Mouse (Mus musculus) intestine, postnatal 0 days (tissue): ENCODE results near the gene Aspa. TPM values are rescaled to one million over a fixed set of nuclear protein-coding genes. Genes with fewer than 3 reads are reported as not detected.

Experiments used
- ATAC-seq: fragments of 200-750 bp; cut with Nextera tagmentation; 2 replicates; pipeline ENCODE4 v1.8.0; 2017; ENCODE audit warnings: mild to moderate bottlenecking, moderate TSS enrichment, moderate library complexity
- H3K27ac ChIP-seq: fragments of 300-500 bp; sonication (generic); 2 replicates; pipeline ENCODE4 v1.5.1; 2014; ENCODE audit warnings: mild to moderate bottlenecking, low read depth, low read length, moderate library complexity
- H3K27me3 ChIP-seq: fragments of 300-500 bp; sonication (generic); replicated peaks from 2 replicates; pipeline ENCODE4 v1.6.1; 2014; ENCODE audit warnings: low read length, mixed read lengths; ENCODE audit not compliant: control insufficient read depth, insufficient read depth
- H3K36me3 ChIP-seq: fragments of 300-500 bp; sonication (generic); 2 replicates; pipeline ENCODE4 v1.6.1; 2014; ENCODE audit warnings: mild to moderate bottlenecking, moderate library complexity; ENCODE audit not compliant: control insufficient read depth, insufficient read depth
- H3K4me1 ChIP-seq: fragments of 300-500 bp; sonication (generic); replicated peaks from 2 replicates; pipeline ENCODE4 v1.6.1; 2014; ENCODE audit warnings: antibody characterized with exemption, low read length, mixed read lengths; ENCODE audit not compliant: control insufficient read depth, insufficient read depth
- H3K4me2 ChIP-seq: fragments of 300-500 bp; sonication (generic); replicated peaks from 2 replicates; pipeline ENCODE4 v1.6.1; 2014; ENCODE audit warnings: low read depth, mild to moderate bottlenecking, moderate library complexity
- H3K4me3 ChIP-seq: fragments of 300-500 bp; sonication (generic); 2 replicates; pipeline ENCODE4 v1.5.1; 2014; ENCODE audit warnings: low read depth, low read length
- H3K9ac ChIP-seq: fragments of 300-500 bp; sonication (generic); 2 replicates; pipeline ENCODE4 v1.6.1; 2014; ENCODE audit warnings: mild to moderate bottlenecking, low read depth, low read length
- H3K9me3 ChIP-seq: fragments of 300-500 bp; sonication (generic); 2 replicates; pipeline ENCODE4 v1.6.1; 2016; ENCODE audit warnings: mixed run types; ENCODE audit not compliant: control insufficient read depth
- CTCF ChIP-seq: sonication (generic); IDR thresholded peaks from 2 replicates; pipeline ENCODE4 v1.5.1; 2016; ENCODE audit warnings: low read depth, mild to moderate bottlenecking, control low read depth, antibody characterized with exemption, moderate library complexity
- WGBS: fragments of 180-500 bp; shearing (Covaris S2); extraction: QIAGEN DNeasy Blood & Tissue Kit; methylation state at CpG from one replicate; pipeline ENCODE4 v1.1.7; 2014; 5-methylcytosine and 5-hydroxymethylcytosine counted together
- polyA plus RNA-seq: library from polyadenylated mRNA; unstranded; fragments of >200 nt; fragmentation: Nextera tagmentation; extraction: Ambion mirVana; gene quantifications from 2 replicates; pipeline ENCODE4 v1.2.1, GENCODE M21; 2015

Aspa gene
- polyA plus RNA-seq, 1 experiment from 2014 or later, result 8.4 TPM

- Histone ChIP-seq H3K36me3 (no peaks in the 10 kb centered on the region), H3K27ac (no peak overlapping the region), H3K4me1 (no peaks in the 10 kb centered on the region), H3K27me3 (no peaks in the 10 kb centered on the region), H3K4me3 (no peak overlapping the region), H3K9me3 (no peaks in the 10 kb centered on the region), H3K4me2 (no peak overlapping the region), H3K9ac (no peak overlapping the region)
- no peak for TF ChIP-seq CTCF
- no peak for ATAC-seq
- WGBS, result 87% methylated on average over 1 of the region's 1 CpGs
Measured at GRCm38 (mm10) chr11:73289621-73290020, 39.8 kb downstream of the Aspa start.

DNA sequence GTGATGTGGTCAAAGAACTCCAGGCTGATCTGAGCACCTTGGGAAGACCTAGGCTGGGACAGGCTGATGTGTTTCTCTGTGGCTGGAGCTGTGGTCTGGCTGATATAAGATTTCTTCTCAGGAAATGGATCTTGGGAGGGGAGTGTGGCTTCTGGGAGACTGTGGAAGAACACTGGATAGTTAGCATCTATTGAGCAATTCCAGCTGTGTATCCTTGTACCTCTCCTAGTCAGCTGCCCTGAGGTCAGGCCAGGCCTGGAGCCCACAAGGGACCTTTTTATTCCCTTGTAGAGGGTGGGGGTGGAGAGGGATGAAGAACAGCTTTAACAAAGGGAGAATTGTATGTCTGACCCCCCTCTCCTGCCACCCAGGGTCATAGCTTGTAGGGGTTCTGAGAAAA lies 45.0 kb downstream of the Aspa start:
- H3K9ac ChIP-seq, result no peak overlapping the region
- H3K4me2 ChIP-seq, result no peak overlapping the region
- no peak for ATAC-seq
- no peak for TF ChIP-seq CTCF
- H3K27me3 ChIP-seq, result no peaks in the 10 kb centered on the region
- no peaks in the 10 kb centered on the region for H3K9me3 ChIP-seq
- no peak overlapping the region for H3K4me3 ChIP-seq
- no peak overlapping the region for H3K27ac ChIP-seq
- no peaks in the 10 kb centered on the region for H3K4me1 ChIP-seq
- no peaks in the 10 kb centered on the region for H3K36me3 ChIP-seq

DNA sequence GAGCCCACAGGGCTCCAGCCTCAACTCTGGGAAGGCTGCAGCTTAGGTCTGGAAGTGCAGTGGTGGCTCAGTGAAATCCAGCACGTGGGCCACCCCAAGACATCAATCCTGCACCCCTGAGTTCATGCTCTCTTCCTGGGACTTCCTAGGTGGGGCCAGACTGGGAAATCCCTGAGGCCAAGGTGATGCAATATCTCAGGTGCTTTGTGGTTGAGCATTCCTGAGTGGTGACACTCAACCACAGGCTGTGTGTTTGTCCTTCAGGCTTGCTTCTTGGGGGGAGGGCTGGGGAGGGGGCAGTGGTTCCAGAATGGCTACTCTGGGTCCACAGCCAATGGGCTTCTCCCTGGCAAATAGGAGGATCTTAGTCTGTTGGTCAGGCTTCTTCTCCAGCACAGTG lies 45.5 kb downstream of the Aspa start:
- Histone ChIP-seq H3K27me3 (no peaks in the 10 kb centered on the region), H3K36me3 (no peaks in the 10 kb centered on the region), H3K9ac (no peak overlapping the region), H3K9me3 (no peaks in the 10 kb centered on the region), H3K4me3 (no peak overlapping the region), H3K4me1 (no peaks in the 10 kb centered on the region), H3K27ac (no peak overlapping the region), H3K4me2 (no peak overlapping the region)
- WGBS, result 18% methylated on average over 1 of the region's 1 CpGs
- 0 out of 2 replicates have a peak, but pooled peaks have one; percentile 25 for ATAC-seq
- TF ChIP-seq CTCF, result no peak

DNA sequence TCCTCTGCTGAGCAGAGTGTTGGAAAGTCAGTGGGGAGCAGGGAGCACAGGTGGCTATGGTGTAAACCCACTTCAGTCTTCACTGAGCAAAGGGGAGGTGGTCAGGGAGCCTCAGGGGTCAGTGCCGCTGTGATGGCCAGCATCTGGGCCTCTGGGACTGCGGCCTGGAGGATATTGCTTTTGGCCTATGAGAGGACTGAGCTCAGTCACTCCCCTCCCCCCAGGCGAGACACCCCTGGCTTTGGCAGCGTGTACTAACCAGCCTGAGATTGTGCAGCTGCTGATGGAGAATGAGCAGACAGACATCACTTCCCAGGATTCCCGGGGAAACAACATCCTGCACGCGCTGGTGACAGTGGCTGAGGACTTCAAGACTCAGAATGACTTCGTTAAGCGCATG lies 46.0 kb downstream of the Aspa start:
- Histone ChIP-seq H3K27me3 (no peaks in the 10 kb centered on the region; the same call in 1 of the 2 replicates), H3K36me3 (no peaks in the 10 kb centered on the region)
- WGBS, result 60% methylated on average over 9 of the region's 9 CpGs

DNA sequence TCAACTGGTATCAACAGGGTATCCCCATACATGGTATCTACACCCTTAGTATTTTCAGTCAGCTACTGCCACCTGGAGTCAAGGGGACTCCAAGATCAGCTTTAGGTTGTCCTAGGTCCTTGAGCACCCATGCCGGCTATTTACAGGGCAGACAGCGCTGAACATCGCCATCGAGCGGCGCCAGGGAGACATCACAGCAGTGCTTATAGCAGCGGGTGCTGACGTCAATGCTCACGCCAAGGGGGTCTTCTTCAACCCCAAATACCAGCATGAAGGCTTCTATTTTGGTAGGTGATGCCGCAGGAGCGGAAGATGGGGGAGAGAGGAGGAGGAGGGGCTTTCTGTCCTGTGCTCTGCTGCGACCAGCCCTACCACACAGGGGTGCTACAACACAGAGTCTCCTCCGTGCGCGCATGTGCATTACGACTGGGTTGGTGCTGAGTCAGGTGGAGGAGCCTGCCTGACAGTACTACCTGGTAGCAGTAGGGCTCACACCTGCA lies 47.8 kb downstream of the Aspa start:
- 1% methylated on average over 16 of the region's 16 CpGs for WGBS
- H3K27me3 ChIP-seq, result no peaks in the 10 kb centered on the region; the same call in 1 of the 2 replicates

More for the DNA sequence above, 46.0 kb downstream of the Aspa start:
- Histone ChIP-seq H3K4me1 (no peaks in the 10 kb centered on the region), H3K4me2 (no peak overlapping the region), H3K4me3 (no peak overlapping the region), H3K27ac (no peak overlapping the region), H3K9me3 (no peaks in the 10 kb centered on the region), H3K9ac (no peak overlapping the region)
- ATAC-seq, result no peak
- no peak for TF ChIP-seq CTCF

DNA sequence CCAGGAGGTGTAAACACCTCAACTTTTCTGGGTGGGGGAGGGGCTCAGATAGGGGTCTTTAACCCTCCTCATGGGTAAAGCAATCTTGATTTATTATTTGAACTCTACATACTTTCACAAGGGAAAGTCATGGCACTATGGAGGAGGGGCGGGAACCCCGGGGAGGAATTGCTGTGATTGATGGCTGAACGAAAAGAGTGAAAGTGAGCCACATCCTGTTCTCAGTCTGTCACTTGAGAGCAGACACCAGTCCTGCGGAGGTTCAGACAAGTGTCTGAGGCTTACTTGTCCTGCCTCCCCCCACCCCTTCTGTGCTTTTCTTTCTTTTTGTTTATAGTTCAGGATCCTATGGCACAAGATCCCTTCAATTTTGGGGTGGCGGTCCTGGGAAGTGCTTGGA lies 48.7 kb downstream of the Aspa start:
- no peak for ATAC-seq
- no peaks in the 10 kb centered on the region for H3K9me3 ChIP-seq
- H3K4me3 ChIP-seq, result no peak overlapping the region
- no peaks in the 10 kb centered on the region; the same call in 1 of the 2 replicates for H3K27me3 ChIP-seq
- no peak overlapping the region for H3K4me2 ChIP-seq
- no peaks in the 10 kb centered on the region for H3K4me1 ChIP-seq
- H3K9ac ChIP-seq, result no peak overlapping the region
- H3K27ac ChIP-seq, result no peak overlapping the region
- TF ChIP-seq CTCF, result no peak
- 42% methylated on average over 5 of the region's 5 CpGs for WGBS
- H3K36me3 ChIP-seq, result no peaks in the 10 kb centered on the region

More for the DNA sequence above, 47.8 kb downstream of the Aspa start:
- Histone ChIP-seq H3K4me1 (no peaks in the 10 kb centered on the region), H3K27ac (no peak overlapping the region), H3K36me3 (no peaks in the 10 kb centered on the region), H3K9me3 (no peaks in the 10 kb centered on the region), H3K9ac (no peak overlapping the region), H3K4me2 (peak overlapping the region; percentile 64), H3K4me3 (peak overlapping the region; percentile 28)
- peak; percentile 88 for ATAC-seq
- peak; percentile 77 for TF ChIP-seq CTCF

GRCm38 (mm10) chr11:73274821-73275220 lies 54.6 kb downstream of the Aspa start:
- Histone ChIP-seq H3K9ac (no peak overlapping the region), H3K27me3 (no peaks in the 10 kb centered on the region; the same call in 1 of the 2 replicates), H3K4me2 (no peak overlapping the region), H3K9me3 (no peaks in the 10 kb centered on the region), H3K27ac (no peak overlapping the region), H3K4me1 (no peaks in the 10 kb centered on the region), H3K4me3 (no peak overlapping the region), H3K36me3 (no peaks in the 10 kb centered on the region)
- TF ChIP-seq CTCF, result no peak
- 25% methylated on average over 2 of the region's 2 CpGs for WGBS
- ATAC-seq, result no peak
